Mouse (Mus musculus) neutrophil, adult 5-6 weeks (primary cell): ENCODE data around the gene Ubald2. TPM values are rescaled to one million over a fixed set of nuclear protein-coding genes. Genes with fewer than 3 reads are reported as not detected.

Experiments used
- ATAC-seq: fragments of 151-379, 151-347 bp; 2 replicates; pipeline ENCODE4 v1.8.0; 2017; ENCODE audit warnings: mild to moderate bottlenecking, moderate TSS enrichment; ENCODE audit not compliant: insufficient number of reproducible peaks, poor library complexity, low FRiP score, severe bottlenecking; ENCODE audit errors: extremely low read depth
- total RNA-seq: library from RNA; stranded (forward); fragments of 200-1000 nt; gene quantifications from 2 replicates; pipeline ENCODE4 v1.2.3, GENCODE M21; 2017

The Ubald2 gene
- total RNA-seq, 1 experiment from 2014 or later, result 82.2 TPM

DNA sequence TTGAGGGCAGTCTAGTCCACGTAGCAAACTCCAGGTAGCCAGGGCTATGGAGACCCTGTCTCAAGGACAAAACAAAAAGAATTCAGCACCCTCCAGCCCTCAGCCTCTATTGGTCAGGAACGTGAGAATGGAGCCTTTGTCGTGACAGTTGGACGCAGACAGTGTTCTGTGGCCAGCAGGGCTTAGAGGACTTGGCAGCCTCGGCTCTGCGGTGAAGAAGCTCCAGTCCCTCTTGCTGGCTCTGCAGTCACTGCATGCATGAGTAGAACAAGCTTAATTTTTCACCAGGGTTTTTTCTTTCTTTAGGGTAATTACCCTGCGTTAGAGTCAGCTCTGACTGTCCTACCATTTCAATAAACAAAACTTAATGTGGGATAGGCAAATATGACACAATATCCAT, 47.9 kb downstream of the Ubald2 start:
- ATAC-seq, result no peak

DNA sequence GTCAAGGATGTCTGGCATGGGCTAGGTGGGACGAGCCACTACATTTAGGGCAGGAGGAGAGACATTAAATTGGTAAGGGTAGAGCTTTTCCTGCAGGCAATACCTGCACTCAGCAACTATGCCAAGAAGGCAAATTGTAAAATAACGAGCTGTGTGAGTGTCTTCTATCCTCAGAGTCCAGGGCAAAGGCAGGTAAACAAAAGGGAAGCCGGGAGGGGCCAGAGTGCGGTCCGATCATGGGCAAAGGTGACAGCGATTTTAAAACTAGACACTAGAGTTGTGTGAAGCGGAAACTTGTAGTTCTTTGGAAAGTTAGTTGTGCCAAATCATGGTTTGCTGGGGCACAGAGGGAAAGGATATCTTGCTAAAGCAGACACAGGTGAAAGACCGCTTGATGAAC, 50.4 kb downstream of the Ubald2 start:
- no peak for ATAC-seq

DNA sequence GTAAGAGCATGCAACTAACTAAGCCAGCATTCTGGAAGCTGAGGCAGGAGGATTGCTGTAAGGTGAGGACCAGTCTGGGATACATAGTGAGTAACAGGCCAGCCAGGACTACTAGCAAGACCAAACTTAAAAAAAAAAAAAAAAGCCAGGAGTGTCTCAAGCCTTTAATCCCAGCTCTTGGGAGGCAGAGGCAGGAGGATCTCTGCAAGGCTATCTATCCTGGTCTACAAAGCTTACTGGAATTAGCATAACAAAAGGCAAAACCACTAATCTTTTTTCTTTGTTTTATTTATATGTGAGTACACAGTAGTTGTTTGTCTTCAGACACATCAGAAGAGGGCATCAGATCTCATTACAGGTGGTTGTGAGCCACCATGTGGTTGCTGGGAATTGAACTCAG, 54.3 kb downstream of the Ubald2 start:
- no peak for ATAC-seq

Other genes starting within 250 kb of the Ubald2 start
- 14.2 and 21.4 TPM in 2 replicates for gene Ten1, start 235.2 kb upstream of the Ubald2 start, total RNA-seq
- 27.4 and 31.7 TPM in 2 replicates for gene Acox1, start 235.0 kb upstream of the Ubald2 start, total RNA-seq
- 0.12 TPM in 2 replicates for gene Evpl, start 196.0 kb upstream of the Ubald2 start, total RNA-seq
- 18.4 and 21.6 TPM in 2 replicates for gene Srp68, start 159.9 kb upstream of the Ubald2 start, total RNA-seq
- gene Galr2, start 153.2 kb upstream of the Ubald2 start, total RNA-seq, result not detected in 2 replicates
- gene Exoc7, start 126.9 kb upstream of the Ubald2 start, total RNA-seq, result 30.4 and 46.9 TPM in 2 replicates
- 0.25 TPM in 1 of 2 replicates, not detected in the other for gene Foxj1, start 98.7 kb upstream of the Ubald2 start, total RNA-seq
- 16.0 and 17.0 TPM in 2 replicates for gene Rnf157, start 21.1 kb upstream of the Ubald2 start, total RNA-seq
- gene Qrich2, start 32.1 kb downstream of the Ubald2 start, total RNA-seq, result 0.25 TPM in 1 of 2 replicates, not detected in the other
- gene Prpsap1, start 60.1 kb downstream of the Ubald2 start, total RNA-seq, result 38.2 and 47.6 TPM in 2 replicates
- not detected in 2 replicates for gene Sphk1, start 96.8 kb downstream of the Ubald2 start, total RNA-seq
- gene Ube2o, start 147.4 kb downstream of the Ubald2 start, total RNA-seq, result 47.6 and 47.9 TPM in 2 replicates
- not detected in 2 replicates for gene Aanat, start 152.3 kb downstream of the Ubald2 start, total RNA-seq
- gene Rhbdf2, start 192.9 kb downstream of the Ubald2 start, total RNA-seq, result 55.6 and 69.0 TPM in 2 replicates
- not detected in 2 replicates for gene Prcd, start 219.4 kb downstream of the Ubald2 start, total RNA-seq
- gene Cygb, start 220.2 kb downstream of the Ubald2 start, total RNA-seq, result 0.49 and 0.58 TPM in 2 replicates